Mouse (Mus musculus): ENCODE measurements around the gene Mpped1. TPM values are rescaled to one million over a fixed set of nuclear protein-coding genes. Genes with fewer than 3 reads are reported as not detected.
A peak's percentile ranks its signal among the peaks of the same experiment; 100 is the strongest.

Mpped1 gene
- total RNA-seq (2014; rRNA removed) (41.1 and 48.0 TPM in 2 replicates), polyA plus RNA-seq (2015; fragmentation: Nextera tagmentation; extraction: Ambion mirVana) (18.1 and 20.3 TPM in 2 replicates)

DNA sequence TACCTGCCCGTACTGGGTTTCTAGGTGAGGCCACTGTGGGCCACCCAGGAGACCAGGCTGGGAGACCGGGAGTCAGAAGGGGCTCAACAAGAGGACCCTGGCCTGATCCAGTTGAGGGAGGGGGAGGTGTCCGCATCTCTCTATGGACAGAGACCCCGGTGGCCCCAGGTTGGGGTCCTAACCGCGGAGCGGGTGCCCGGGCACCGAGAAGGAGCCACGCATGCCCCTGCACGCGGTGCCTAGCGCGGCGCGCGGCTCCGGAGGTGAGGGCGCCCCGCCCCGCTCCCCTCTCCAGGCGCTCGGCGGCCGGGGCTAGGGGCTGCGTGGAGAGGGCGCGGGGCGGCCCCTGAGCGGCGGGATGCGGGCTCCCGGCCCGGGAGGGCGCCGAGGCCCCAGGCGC lies at the start of gene Mpped1:
Gene Mpped1, plus strand, starts transcription at position 81 of the 400 bp plus-strand sequence.
- H3K4me1 ChIP-seq (ENCODE audit: insufficient read depth, low read length), result no peaks in the 10 kb centered on the region; the same call in 1 of the 2 replicates
- peak; percentile 58 for ATAC-seq (ENCODE audit: low FRiP score)
- no peak for DNase-seq (ENCODE audit: low spot score)
- 7% methylated on average over 12 of the region's 37 CpGs for WGBS
- no peaks in the 10 kb centered on the region for H3K9me3 ChIP-seq (ENCODE audit: low read length)
- no peak within 1 kb of the TSS for H3K27ac ChIP-seq (ENCODE audit: low read depth, low read length)
- TF ChIP-seq CTCF (IDR thresholded peaks at IDR 0.05), result no peak
- H3K9ac ChIP-seq (replicated peaks; ENCODE audit: low read length, poor library complexity, severe bottlenecking), result peak within 1 kb of the TSS; percentile 79
- peaks cover 3% of the 10 kb centered on the region; the same call in 1 of the 2 replicates for H3K27me3 ChIP-seq (ENCODE audit: insufficient read depth, low read length)
- H3K36me3 ChIP-seq (ENCODE audit: insufficient read depth, low read length), result no peaks in the 10 kb centered on the region
- peak within 1 kb of the TSS; percentile 93 for H3K4me2 ChIP-seq (ENCODE audit: low read depth, low read length, poor library complexity, severe bottlenecking)
- peak within 1 kb of the TSS; percentile 52 for H3K4me3 ChIP-seq (ENCODE audit: low read depth, low read length)

DNA sequence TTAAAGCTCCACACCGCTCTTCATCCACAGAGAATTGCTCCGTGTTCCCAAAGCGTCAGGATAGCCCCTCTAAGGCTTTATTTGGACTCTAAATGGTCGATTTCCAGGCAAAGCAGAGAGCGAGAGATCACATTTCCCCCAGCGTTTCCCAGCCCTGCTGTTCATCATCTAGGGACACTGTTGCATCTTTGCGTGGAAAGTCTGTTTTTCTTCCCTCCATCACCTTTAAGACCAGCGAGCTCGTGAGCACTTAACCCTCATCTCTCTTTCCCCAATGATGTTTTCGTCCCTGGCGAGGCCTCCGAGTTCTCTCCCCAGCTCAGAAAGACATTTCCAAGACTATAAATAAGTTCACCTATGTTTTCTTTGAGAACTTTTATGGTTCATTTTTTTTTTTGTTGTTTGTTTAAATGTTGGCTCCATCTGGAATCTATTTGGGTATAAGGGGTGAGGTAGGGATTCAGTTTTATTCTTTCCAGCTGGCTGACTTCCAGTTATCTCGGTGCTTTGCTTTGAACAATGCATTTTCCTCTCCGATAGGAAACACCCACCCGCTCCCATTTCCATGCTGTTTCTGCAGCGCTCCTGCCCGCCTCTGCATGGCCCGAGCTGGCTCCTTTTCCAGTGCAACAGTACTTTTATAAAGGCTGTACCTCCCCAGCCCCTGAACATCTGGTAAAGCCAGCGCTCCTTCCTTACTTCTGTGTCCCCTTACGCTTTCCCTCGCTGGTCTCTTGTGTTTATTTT lies 38.4 kb upstream of the Mpped1 start:
- ATAC-seq (ENCODE audit: low FRiP score) (no peak), DNase-seq (ENCODE audit: low spot score) (no peak)
- no peak overlapping the region for H3K9ac ChIP-seq (replicated peaks; ENCODE audit: low read length, poor library complexity, severe bottlenecking)
- WGBS, result 29% methylated on average over 21 of the region's 21 CpGs
- no peaks in the 10 kb centered on the region for H3K36me3 ChIP-seq (ENCODE audit: insufficient read depth, low read length)
- no peaks in the 10 kb centered on the region for H3K27me3 ChIP-seq (ENCODE audit: insufficient read depth, low read length)
- H3K4me1 ChIP-seq (ENCODE audit: insufficient read depth, low read length), result no peaks in the 10 kb centered on the region
- H3K9me3 ChIP-seq (ENCODE audit: low read length), result no peaks in the 10 kb centered on the region
- H3K4me3 ChIP-seq (ENCODE audit: low read depth, low read length), result no peak overlapping the region
- no peak overlapping the region for H3K27ac ChIP-seq (ENCODE audit: low read depth, low read length)
- TF ChIP-seq CTCF (IDR thresholded peaks at IDR 0.05), result no peak
- no peak overlapping the region for H3K4me2 ChIP-seq (ENCODE audit: low read depth, low read length, poor library complexity, severe bottlenecking)

DNA sequence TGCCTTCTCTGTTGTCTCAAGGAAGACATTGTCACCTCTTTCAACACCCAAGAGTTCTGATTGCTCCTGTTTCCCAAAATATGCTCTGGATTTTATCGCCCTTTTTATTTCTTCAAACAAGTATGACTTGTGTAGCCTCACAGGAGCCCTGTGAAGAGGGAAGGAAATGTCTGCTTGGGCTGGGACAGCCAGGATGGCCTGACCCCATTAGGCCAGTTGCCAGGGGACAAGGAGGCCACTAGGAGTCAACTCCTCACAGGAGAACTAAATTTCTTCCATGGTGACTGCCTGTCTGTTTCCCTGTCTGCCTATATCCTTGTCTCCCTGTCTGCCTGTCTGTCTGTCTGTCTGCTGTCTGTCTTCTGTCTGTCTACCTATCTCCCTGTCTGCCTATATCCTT lies 37.2 kb upstream of the Mpped1 start:
- TF ChIP-seq CTCF (IDR thresholded peaks at IDR 0.05), result no peak
- no peak overlapping the region for H3K4me3 ChIP-seq (ENCODE audit: low read depth, low read length)
- H3K4me1 ChIP-seq (ENCODE audit: insufficient read depth, low read length), result no peaks in the 10 kb centered on the region
- H3K9ac ChIP-seq (replicated peaks; ENCODE audit: low read length, poor library complexity, severe bottlenecking), result no peak overlapping the region
- no peak for ATAC-seq (ENCODE audit: low FRiP score)
- WGBS, result 82% methylated on average over 1 of the region's 1 CpGs
- DNase-seq (ENCODE audit: low spot score), result no peak
- no peaks in the 10 kb centered on the region for H3K36me3 ChIP-seq (ENCODE audit: insufficient read depth, low read length)
- no peak overlapping the region for H3K4me2 ChIP-seq (ENCODE audit: low read depth, low read length, poor library complexity, severe bottlenecking)
- no peaks in the 10 kb centered on the region for H3K27me3 ChIP-seq (ENCODE audit: insufficient read depth, low read length)
- H3K9me3 ChIP-seq (ENCODE audit: low read length), result no peaks in the 10 kb centered on the region
- H3K27ac ChIP-seq (ENCODE audit: low read depth, low read length), result no peak overlapping the region

GRCm38 (mm10) chr15:83746311-83746710 lies 33.0 kb upstream of the Mpped1 start:
- peak; percentile 7 for DNase-seq (ENCODE audit: low spot score)
- TF ChIP-seq CTCF (IDR thresholded peaks at IDR 0.05), result no peak

GRCm38 (mm10) chr15:83748986-83749385 lies 30.3 kb upstream of the Mpped1 start:
- Histone ChIP-seq H3K27ac (ENCODE audit: low read depth, low read length) (no peak overlapping the region), H3K4me1 (ENCODE audit: insufficient read depth, low read length) (no peaks in the 10 kb centered on the region), H3K9ac (replicated peaks; ENCODE audit: low read length, poor library complexity, severe bottlenecking) (no peak overlapping the region), H3K4me3 (ENCODE audit: low read depth, low read length) (no peak overlapping the region), H3K9me3 (ENCODE audit: low read length) (no peaks in the 10 kb centered on the region), H3K36me3 (ENCODE audit: insufficient read depth, low read length) (no peaks in the 10 kb centered on the region), H3K27me3 (ENCODE audit: insufficient read depth, low read length) (no peaks in the 10 kb centered on the region), H3K4me2 (ENCODE audit: low read depth, low read length, poor library complexity, severe bottlenecking) (no peak overlapping the region)
- TF ChIP-seq CTCF (IDR thresholded peaks at IDR 0.05), result no peak
- no peak for DNase-seq (ENCODE audit: low spot score)
- 74% methylated on average over 6 of the region's 6 CpGs for WGBS
- no peak for ATAC-seq (ENCODE audit: low FRiP score)

More at GRCm38 (mm10) chr15:83746311-83746710, 33.0 kb upstream of the Mpped1 start:
- 62% methylated on average over 16 of the region's 16 CpGs for WGBS
- Histone ChIP-seq H3K36me3 (ENCODE audit: insufficient read depth, low read length) (no peaks in the 10 kb centered on the region), H3K9me3 (ENCODE audit: low read length) (no peaks in the 10 kb centered on the region), H3K27ac (ENCODE audit: low read depth, low read length) (no peak overlapping the region), H3K4me2 (ENCODE audit: low read depth, low read length, poor library complexity, severe bottlenecking) (no peak overlapping the region), H3K9ac (replicated peaks; ENCODE audit: low read length, poor library complexity, severe bottlenecking) (no peak overlapping the region), H3K4me3 (ENCODE audit: low read depth, low read length) (no peak overlapping the region), H3K27me3 (ENCODE audit: insufficient read depth, low read length) (no peaks in the 10 kb centered on the region), H3K4me1 (ENCODE audit: insufficient read depth, low read length) (no peaks in the 10 kb centered on the region)
- ATAC-seq (ENCODE audit: low FRiP score), result no peak

GRCm38 (mm10) chr15:83749436-83749835 lies 29.8 kb upstream of the Mpped1 start:
- DNase-seq (ENCODE audit: low spot score), result no peak
- H3K9ac ChIP-seq (replicated peaks; ENCODE audit: low read length, poor library complexity, severe bottlenecking), result no peak overlapping the region
- no peaks in the 10 kb centered on the region for H3K27me3 ChIP-seq (ENCODE audit: insufficient read depth, low read length)
- no peak for TF ChIP-seq CTCF (IDR thresholded peaks at IDR 0.05)
- H3K9me3 ChIP-seq (ENCODE audit: low read length), result no peaks in the 10 kb centered on the region
- H3K4me3 ChIP-seq (ENCODE audit: low read depth, low read length), result no peak overlapping the region
- H3K36me3 ChIP-seq (ENCODE audit: insufficient read depth, low read length), result no peaks in the 10 kb centered on the region
- no peak for ATAC-seq (ENCODE audit: low FRiP score)
- H3K4me1 ChIP-seq (ENCODE audit: insufficient read depth, low read length), result no peaks in the 10 kb centered on the region
- no peak overlapping the region for H3K4me2 ChIP-seq (ENCODE audit: low read depth, low read length, poor library complexity, severe bottlenecking)
- no peak overlapping the region for H3K27ac ChIP-seq (ENCODE audit: low read depth, low read length)
- WGBS, result 56% methylated on average over 9 of the region's 9 CpGs

Measured in midbrain, postnatal 0 days (tissue).